Mouse (Mus musculus) hindbrain, postnatal 0 days (tissue): ENCODE data around the gene Utf1. TPM values are rescaled to one million over a fixed set of nuclear protein-coding genes. Genes with fewer than 3 reads are reported as not detected.

Experiments used
- ATAC-seq: fragments of 200-750 bp; cut with Nextera tagmentation; 2 replicates; pipeline ENCODE4 v1.8.0; 2017; ENCODE audit warnings: mild to moderate bottlenecking, moderate TSS enrichment, moderate library complexity
- DNase-seq: peaks from one replicate; pipeline ENCODE4 v3.0.0-alpha.2; 2015; ENCODE audit warnings: low spot score
- H3K27ac ChIP-seq: fragments of 300-500 bp; sonication (generic); 2 replicates; pipeline ENCODE4 v1.5.1; 2014; ENCODE audit warnings: mild to moderate bottlenecking
- H3K27me3 ChIP-seq: fragments of 300-500 bp; sonication (generic); 2 replicates; pipeline ENCODE4 v1.6.1; 2014; ENCODE audit warnings: low read length, mixed read lengths; ENCODE audit not compliant: insufficient read depth
- H3K36me3 ChIP-seq: fragments of 300-500 bp; sonication (generic); 2 replicates; pipeline ENCODE4 v1.6.1; 2014; ENCODE audit warnings: low read length, mixed read lengths; ENCODE audit not compliant: insufficient read depth
- H3K4me1 ChIP-seq: fragments of 300-500 bp; sonication (generic); 2 replicates; pipeline ENCODE4 v1.6.1; 2014; ENCODE audit warnings: antibody characterized with exemption, low read length, mixed read lengths; ENCODE audit not compliant: insufficient read depth
- H3K4me2 ChIP-seq: fragments of 300-500 bp; sonication (generic); 2 replicates; pipeline ENCODE4 v1.6.1; 2014; ENCODE audit warnings: low read depth, mild to moderate bottlenecking, low read length, moderate library complexity, mixed read lengths
- H3K4me3 ChIP-seq: fragments of 300-500 bp; sonication (generic); 2 replicates; pipeline ENCODE4 v1.5.1; 2014; ENCODE audit warnings: low read length
- H3K9ac ChIP-seq: fragments of 300-500 bp; sonication (generic); replicated peaks from 2 replicates; pipeline ENCODE4 v1.6.1; 2014; ENCODE audit warnings: mild to moderate bottlenecking, low read length, moderate library complexity, mixed read lengths
- H3K9me3 ChIP-seq: fragments of 300-500 bp; sonication (generic); 2 replicates; pipeline ENCODE4 v1.6.1; 2016; ENCODE audit warnings: low read length, mixed read lengths
- CTCF ChIP-seq: IDR thresholded peaks from 2 replicates; pipeline ENCODE4 v1.5.1; 2016; ENCODE audit warnings: antibody characterized with exemption, control low read depth, low read depth
- WGBS: fragments of 180-500 bp; shearing (Covaris S2); extraction: QIAGEN DNeasy Blood & Tissue Kit; methylation state at CpG from one replicate; pipeline ENCODE4 v1.1.7; 2014; 5-methylcytosine and 5-hydroxymethylcytosine counted together
- polyA plus RNA-seq: library from polyadenylated mRNA; unstranded; fragments of >200 nt; fragmentation: Nextera tagmentation; extraction: Ambion mirVana; gene quantifications from 2 replicates; pipeline ENCODE4 v1.2.1, GENCODE M21; 2015
- total RNA-seq: library from RNA; depleted of rRNA; stranded (reverse); fragments of >200 nt; gene quantifications from 2 replicates; pipeline ENCODE4 v1.2.3, GENCODE M21; 2014

Gene Utf1
- total and polyA plus RNA-seq, 2 experiments from 2014 or later = not detected

GRCm38 (mm10) chr7:139979011-139979719 lies 35.6 kb downstream of the Utf1 start:
- no peaks in the 10 kb centered on the region for H3K27me3 ChIP-seq
- TF ChIP-seq CTCF = no peak
- no peaks in the 10 kb centered on the region for H3K36me3 ChIP-seq
- ATAC-seq (peak; percentile 66), DNase-seq (peak; percentile 14)
- peak overlapping the region; percentile 50 for H3K9ac ChIP-seq
- H3K27ac ChIP-seq = 0 out of 2 replicates have a peak overlapping the region, but pooled peaks have one; percentile 17
- H3K4me3 ChIP-seq = peak overlapping the region; percentile 44
- peak overlapping the region; percentile 76 for H3K4me2 ChIP-seq
- H3K4me1 ChIP-seq = no peaks in the 10 kb centered on the region
- no peaks in the 10 kb centered on the region for H3K9me3 ChIP-seq
- 38% methylated on average over 13 of the region's 13 CpGs for WGBS

DNA sequence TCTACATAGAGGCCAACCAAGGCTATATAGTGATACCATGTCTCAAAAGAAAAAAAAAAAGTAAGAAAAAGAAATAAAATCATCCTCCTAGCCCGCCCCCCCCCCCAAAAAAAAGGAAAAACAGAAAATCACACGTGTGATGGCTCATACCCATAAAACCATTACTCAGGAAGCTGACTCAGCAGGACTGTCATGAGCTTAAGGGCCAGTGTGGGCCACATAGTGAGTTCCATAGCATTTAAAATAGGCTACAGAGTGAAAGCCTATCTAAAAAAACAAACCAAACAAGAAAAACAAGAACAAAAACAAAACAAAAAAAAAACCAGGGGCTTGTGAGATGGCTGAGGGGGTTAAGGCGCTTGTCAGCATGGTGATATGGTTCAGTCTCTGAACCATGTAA lies 37.2 kb downstream of the Utf1 start:
- Histone ChIP-seq H3K4me2 (no peak overlapping the region), H3K4me1 (no peaks in the 10 kb centered on the region), H3K27me3 (no peaks in the 10 kb centered on the region), H3K36me3 (no peaks in the 10 kb centered on the region), H3K4me3 (no peak overlapping the region), H3K27ac (no peak overlapping the region), H3K9ac (no peak overlapping the region), H3K9me3 (no peaks in the 10 kb centered on the region)
- no peak for DNase-seq
- ATAC-seq = no peak
- WGBS = 51% methylated on average over 3 of the region's 3 CpGs
- no peak for TF ChIP-seq CTCF

DNA sequence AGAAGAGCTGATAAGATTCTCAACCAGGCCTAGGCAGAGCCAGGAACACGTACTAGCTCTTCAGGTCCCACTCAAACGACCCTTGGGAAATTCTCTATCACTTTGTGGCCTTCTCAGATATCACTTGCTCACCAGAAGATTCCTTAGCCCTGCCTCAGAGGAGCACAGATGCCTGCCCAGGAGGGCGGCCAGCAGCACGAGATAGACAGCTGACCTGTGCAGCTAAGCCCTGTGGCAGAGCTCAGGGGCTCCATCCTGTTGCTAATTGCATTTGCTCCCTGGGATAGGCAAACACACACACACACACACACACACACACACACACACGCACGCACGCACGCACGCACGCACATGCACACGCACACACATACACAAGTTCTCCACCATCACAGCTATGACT lies 38.5 kb downstream of the Utf1 start:
- no peak for DNase-seq
- no peak overlapping the region for H3K9ac ChIP-seq
- H3K36me3 ChIP-seq = no peaks in the 10 kb centered on the region
- no peaks in the 10 kb centered on the region for H3K9me3 ChIP-seq
- no peak for ATAC-seq
- no peaks in the 10 kb centered on the region for H3K27me3 ChIP-seq
- 90% methylated on average over 11 of the region's 11 CpGs for WGBS
- no peak overlapping the region for H3K27ac ChIP-seq
- no peak for TF ChIP-seq CTCF
- H3K4me1 ChIP-seq = no peaks in the 10 kb centered on the region
- no peak overlapping the region for H3K4me2 ChIP-seq
- H3K4me3 ChIP-seq = no peak overlapping the region

DNA sequence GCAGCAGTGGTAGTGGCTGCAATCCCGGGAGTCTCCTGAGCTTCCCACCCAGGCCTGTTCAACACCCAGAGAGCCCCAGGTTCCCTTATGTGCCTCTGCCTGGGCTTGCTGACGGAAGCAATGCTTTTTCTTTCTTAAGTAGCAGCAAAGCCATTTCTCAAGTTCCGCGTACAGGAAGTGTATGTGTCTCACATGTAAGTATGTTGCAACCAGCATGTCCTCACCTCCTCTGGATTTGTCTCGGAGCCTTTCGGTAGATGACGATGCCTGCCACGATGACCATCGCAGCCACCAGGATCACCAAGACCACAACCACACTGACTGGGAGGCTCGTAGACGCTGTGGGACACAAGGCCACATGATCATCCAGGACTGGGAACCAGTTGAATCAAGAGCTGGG lies 40.9 kb downstream of the Utf1 start:
- Histone ChIP-seq H3K4me1 (no peaks in the 10 kb centered on the region), H3K9ac (no peak overlapping the region), H3K9me3 (no peaks in the 10 kb centered on the region), H3K27ac (no peak overlapping the region), H3K4me2 (no peak overlapping the region), H3K27me3 (no peaks in the 10 kb centered on the region), H3K36me3 (no peaks in the 10 kb centered on the region), H3K4me3 (no peak overlapping the region)
- DNase-seq = no peak
- 92% methylated on average over 11 of the region's 11 CpGs for WGBS
- no peak for ATAC-seq
- no peak for TF ChIP-seq CTCF

DNA sequence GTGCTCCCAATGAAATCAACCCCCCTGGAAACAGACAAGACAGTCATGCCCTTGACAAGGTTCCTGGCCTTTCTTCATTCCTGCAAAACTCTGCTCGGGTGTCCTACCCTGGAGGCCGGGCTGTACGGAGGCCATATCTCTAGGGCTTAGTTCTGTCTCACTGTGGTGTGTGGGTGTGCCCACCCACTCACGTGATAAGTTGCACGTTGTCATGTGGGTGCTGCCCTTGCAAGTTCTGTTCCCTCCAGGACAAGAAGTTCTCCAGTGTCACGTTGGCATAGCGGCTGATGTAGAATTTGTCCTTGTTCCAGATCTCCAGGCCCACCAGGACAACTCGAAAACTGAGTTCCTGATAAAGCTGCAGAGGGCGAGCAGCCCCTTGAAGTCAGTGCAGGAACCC lies 44.7 kb downstream of the Utf1 start:
- Histone ChIP-seq H3K9ac (no peak overlapping the region), H3K27ac (no peak overlapping the region), H3K4me1 (no peaks in the 10 kb centered on the region), H3K27me3 (no peaks in the 10 kb centered on the region), H3K36me3 (no peaks in the 10 kb centered on the region), H3K4me3 (no peak overlapping the region), H3K4me2 (no peak overlapping the region), H3K9me3 (no peaks in the 10 kb centered on the region)
- 91% methylated on average over 9 of the region's 9 CpGs for WGBS
- no peak for ATAC-seq
- TF ChIP-seq CTCF = no peak
- DNase-seq = no peak

DNA sequence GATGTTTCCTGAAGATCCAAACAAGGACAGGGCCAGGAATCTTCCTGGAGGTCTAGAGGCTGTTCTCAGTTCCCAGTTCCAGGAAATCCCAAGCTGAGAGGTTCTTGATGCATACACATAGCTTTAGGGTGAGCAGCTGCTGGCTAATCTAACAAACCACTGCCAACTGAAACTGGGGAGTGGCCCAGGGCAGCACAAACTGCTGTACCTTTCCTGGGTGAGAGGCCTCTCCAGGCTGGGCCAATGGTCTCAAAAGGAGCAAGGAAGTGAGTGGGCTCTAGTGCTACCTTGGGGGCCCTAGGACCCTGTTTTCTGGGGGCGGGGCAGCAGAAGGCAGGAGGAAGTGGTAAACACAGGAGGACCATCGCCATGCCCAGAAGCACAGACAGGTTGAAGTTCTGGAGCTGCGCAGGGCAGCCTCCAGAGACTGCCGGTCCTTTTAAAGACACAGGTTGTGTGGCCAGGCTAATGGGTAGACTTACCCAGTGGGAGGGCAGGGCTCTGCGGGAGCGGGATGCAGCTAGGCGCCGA lies 47.3 kb downstream of the Utf1 start:
- 75% methylated on average over 8 of the region's 8 CpGs for WGBS
- Histone ChIP-seq H3K27me3 (no peaks in the 10 kb centered on the region), H3K4me3 (no peak overlapping the region), H3K9me3 (no peaks in the 10 kb centered on the region), H3K36me3 (peaks cover 9% of the 10 kb centered on the region), H3K27ac (no peak overlapping the region), H3K4me2 (no peak overlapping the region), H3K9ac (no peak overlapping the region), H3K4me1 (no peaks in the 10 kb centered on the region)
- DNase-seq (no peak), ATAC-seq (no peak)
- no peak for TF ChIP-seq CTCF

- Histone ChIP-seq H3K4me3 (no peak within 1 kb of the TSS), H3K27me3 (no peaks in the 10 kb centered on the region), H3K27ac (no peak within 1 kb of the TSS), H3K4me2 (no peak within 1 kb of the TSS), H3K9ac (no peak within 1 kb of the TSS), H3K36me3 (peaks cover 23% of the 10 kb centered on the region), H3K4me1 (no peaks in the 10 kb centered on the region), H3K9me3 (no peaks in the 10 kb centered on the region)
- DNase-seq = no peak
- no peak for TF ChIP-seq CTCF
- ATAC-seq = no peak
- 29% methylated on average over 7 of the region's 7 CpGs for WGBS
Measured at GRCm38 (mm10) chr7:139992406-139992805, 48.8 kb downstream of the Utf1 start, which contains the start of gene Adam8. Adam8 (minus strand) TSS chr7:139992562.
